In the genomic region with DNA sequence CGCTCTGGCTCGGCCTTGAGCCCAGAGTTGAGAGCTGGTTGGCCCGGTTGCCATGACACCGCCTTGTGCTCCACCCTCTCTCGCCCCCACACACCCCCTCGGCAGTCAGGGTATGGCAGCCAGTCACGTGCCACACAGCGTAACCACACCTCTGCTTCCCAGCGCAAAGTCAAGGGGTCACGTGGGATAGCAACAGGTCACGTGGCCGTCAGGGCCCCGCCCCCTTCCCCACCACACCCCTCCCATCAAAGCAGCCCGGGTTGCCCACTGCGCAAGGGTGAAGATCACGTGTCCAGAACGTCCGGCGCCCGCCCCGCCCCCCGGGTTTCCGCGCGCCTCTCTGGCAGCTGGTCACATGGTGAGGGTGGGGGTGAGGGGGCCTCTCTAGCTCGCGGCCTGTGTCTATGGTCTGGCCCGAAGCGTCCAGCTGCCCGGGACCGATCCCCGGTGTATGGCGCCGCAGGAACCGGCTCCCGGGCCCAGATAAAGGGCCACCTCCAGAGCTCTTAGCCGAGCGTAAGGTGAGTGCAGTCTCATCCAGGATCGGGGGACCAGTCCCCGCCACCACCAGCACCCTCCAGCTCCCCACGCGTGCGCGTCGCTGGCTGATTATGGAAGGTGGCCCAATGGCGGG, we compare ENCODE assay signal across 8 mouse cellular contexts. TPM values are rescaled to one million over a fixed set of nuclear protein-coding genes. Genes with fewer than 3 reads are reported as not detected.
DNase-seq lines count a peak whose midpoint lies in the region; ATAC-seq and TF ChIP-seq lines count a peak whose summit lies in the region.

Gene Cdk4, plus strand, starts transcription at position 296 of the 634 bp plus-strand sequence.

- no peaks in the 10 kb centered on the region for H3K9me3 ChIP-seq in megakaryocyte, embryonic 14.5 days

- ATAC-seq in activated CD4-positive, CD25-positive, alpha-beta regulatory T cell, adult 4 months, result peak; percentile 72

- H3K4me1 ChIP-seq in cortical plate, adult 2 months (ENCODE audit: control insufficient read depth, insufficient read depth, low read length), result peaks cover 3% of the 10 kb centered on the region; the same call in 1 of the 2 replicates
- peaks cover 71% of the 10 kb centered on the region for H3K4me1 ChIP-seq in megakaryocyte, embryonic 14.5 days

- peak; percentile 52; the same call in 1 of the 2 replicates for TF ChIP-seq POLR2A in cortical plate, adult 2 months (IDR thresholded peaks at IDR 0.05; ENCODE audit: extremely low read depth, insufficient read depth, low read length)

- H3K27ac ChIP-seq in cortical plate, adult 2 months (ENCODE audit: insufficient read depth, low read length), result peak within 1 kb of the TSS; percentile 48

- H3K4me3 ChIP-seq in cortical plate, adult 2 months (ENCODE audit: insufficient read depth, low read length), result peak within 1 kb of the TSS; percentile 78
- peak within 1 kb of the TSS; percentile 97 for H3K4me3 ChIP-seq in megakaryocyte, embryonic 14.5 days (replicated peaks)

- peaks cover 41% of the 10 kb centered on the region for H3K36me3 ChIP-seq in megakaryocyte, embryonic 14.5 days (replicated peaks; ENCODE audit: low read length)

- H3K27me3 ChIP-seq in megakaryocyte, embryonic 14.5 days (replicated peaks), result peaks cover 36% of the 10 kb centered on the region

- DNase-seq in gastrocnemius, adult 8-10 months (ENCODE audit: low spot score in 2 of 2), result peak; percentile 97 to 98
- peak; percentile 95 for DNase-seq in hindlimb bud, embryonic 11.5 days (ENCODE audit: extremely low spot score, low read depth, low spot score)
- peak; percentile 97 to 98 for DNase-seq in left cerebral cortex, adult 8-10 months (ENCODE audit: low spot score in 2 of 2)
- DNase-seq in right cerebral cortex, postnatal 10 days (ENCODE audit: low spot score in 2 of 2), result peak; percentile 99
- peak; percentile 98 for DNase-seq in urinary bladder, postnatal 25 days (ENCODE audit: low spot score)

- TF ChIP-seq CTCF in cortical plate, adult 2 months (IDR thresholded peaks at IDR 0.05; ENCODE audit: extremely low read depth, insufficient read depth, low read length), result no peak

RNA-seq across cellular contexts. Expression of gene Cdk4, which starts in this region (rescaled TPM):
- polyA plus RNA-seq in activated CD4-positive, CD25-positive, alpha-beta regulatory T cell, adult 4 months (2017; shearing (Covaris generic)), result 100 to 1,000 TPM; 304 to 317 TPM
- polyA plus RNA-seq in cortical plate, adult 2 months (2012; rRNA removed), result 134 and 139 TPM in 2 replicates
- total RNA-seq in gastrocnemius, adult 8-10 months (2022), result 10 to 100 TPM; 41.3 to 46.4 (median 43.8) TPM
- 10 to 100 TPM; 79.8 to 91.4 (median 85.4) TPM for total RNA-seq in left cerebral cortex, adult 8-10 months (2022)
- 288 and 833 TPM in 2 replicates for polyA plus RNA-seq in megakaryocyte, embryonic 14.5 days (2012; ENCODE audit: insufficient read depth, low replicate concordance)

Comparison
In these comparisons a context has a peak if more than half of its experiments do, and no peak if none do; other contexts are left out.
1. Peak in every context shown above with its lines: DNase-seq, ATAC-seq, H3K4me3 ChIP-seq and H3K27ac ChIP-seq.